Mouse (Mus musculus): Measurements from ENCODE around the gene Jade3. TPM values are rescaled to one million over a fixed set of nuclear protein-coding genes. Genes with fewer than 3 reads are reported as not detected.

The Jade3 gene
- total RNA-seq, 2 experiments from 2014 or later, result 0.36 to 0.41 TPM

DNA sequence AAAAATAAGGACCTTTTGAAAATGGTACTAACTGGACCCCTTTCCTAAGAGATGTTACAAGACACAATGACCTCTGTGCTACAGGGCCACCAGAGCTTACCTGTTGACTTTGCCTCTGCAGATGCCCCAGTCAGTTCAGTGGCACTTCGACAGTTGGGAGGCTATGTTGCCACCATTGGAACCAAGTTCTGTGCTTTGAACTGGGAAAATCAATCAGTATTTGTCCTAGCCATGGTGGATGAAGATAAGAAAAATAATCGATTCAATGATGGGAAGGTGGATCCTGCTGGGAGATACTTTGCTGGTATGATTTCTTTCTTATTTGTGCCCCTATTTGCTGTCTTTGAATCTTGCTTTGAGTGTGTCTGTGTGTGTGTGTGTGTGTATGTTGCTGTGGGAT is 126.7 kb downstream of the Jade3 start:
- TF ChIP-seq CTCF (IDR thresholded peaks at IDR 0.05), result no peak

GRCm38 (mm10) chrX:20561846-20562245 is 136.4 kb downstream of the Jade3 start:
- DNase-seq, result no peak
- no peak overlapping the region for H3K27ac ChIP-seq
- intact Hi-C loops (cut with DNase I), result no loop called here
- no peak overlapping the region for H3K4me3 ChIP-seq
- peak; percentile 29; the same call in 1 of the 2 replicates for TF ChIP-seq CTCF (IDR thresholded peaks at IDR 0.05)

More for the DNA sequence above, 126.7 kb downstream of the Jade3 start:
- intact Hi-C loops (cut with DNase I), result no loop called here
- DNase-seq, result no peak
- H3K27ac ChIP-seq, result no peak overlapping the region
- H3K4me3 ChIP-seq, result no peak overlapping the region

DNA sequence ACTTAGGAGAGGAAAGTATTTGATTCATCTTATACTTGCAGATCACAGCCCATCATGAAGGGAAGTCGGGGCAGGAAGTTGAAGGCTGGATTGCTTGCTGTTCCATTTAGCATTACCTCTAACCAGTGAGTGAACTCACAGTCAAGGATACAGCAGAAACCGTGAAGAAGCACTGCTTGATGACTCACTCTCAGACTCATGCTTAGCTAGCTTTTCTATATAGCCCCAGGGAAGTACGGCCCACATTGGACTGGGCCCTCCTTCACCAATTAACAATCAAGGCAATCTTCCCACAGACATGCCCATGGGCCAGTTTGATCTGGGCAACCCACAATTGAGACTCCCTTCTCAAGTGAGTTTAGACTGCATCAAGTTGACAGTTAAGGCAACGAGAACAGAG is 138.5 kb downstream of the Jade3 start:
- DNase-seq, result no peak
- intact Hi-C loops (cut with DNase I), result no loop called here
- Histone ChIP-seq H3K4me3 (no peak overlapping the region), H3K27ac (no peak overlapping the region)
- no peak for TF ChIP-seq CTCF (IDR thresholded peaks at IDR 0.05)

Other genes with a start within 250 kb of the Jade3 start
- 10 to 100 TPM in 1 of 2 experiments, 1 to 10 TPM in 1; 8.2 to 11.9 TPM for gene Slc9a7, start 133.9 kb upstream of the Jade3 start, total RNA-seq (2021)
- gene Rp2, start 61.2 kb upstream of the Jade3 start, total RNA-seq (2021), result 1 to 10 TPM; 4.7 to 6.2 TPM
- not detected for gene Rgn, start 124.1 kb downstream of the Jade3 start, total RNA-seq (2021)
- 10 to 100 TPM in 1 of 2 experiments, 1 to 10 TPM in 1; 9.8 to 11.1 TPM for gene Rbm10, start 191.8 kb downstream of the Jade3 start, total RNA-seq (2021)
- gene Ndufb11, start 191.9 kb downstream of the Jade3 start, total RNA-seq (2021), result 100 to 1,000 TPM; 399 to 541 TPM
- gene Uba1, start 232.6 kb downstream of the Jade3 start, total RNA-seq (2021), result 100 to 1,000 TPM; 135 to 149 TPM